Mouse (Mus musculus) lung, adult 18-20 months (tissue): ENCODE data around the gene Gli2.

Experiments
- DNase-seq, 2 experiments: peaks; one replicate each; pipeline ENCODE4 v3.0.0; 2022; ENCODE audit warnings: mixed read lengths in 2 of 2

Gene Gli2

GRCm38 (mm10) chr1:119051192-119051937, 2.1 kb downstream of the Gli2 start:
- DNase-seq: peak in 1 of 2 experiments; percentile 9

GRCm38 (mm10) chr1:119049812-119050615, 3.4 kb downstream of the Gli2 start:
- no peak for DNase-seq

- no peak for DNase-seq
Measured at GRCm38 (mm10) chr1:119048988-119049387, 4.4 kb downstream of the Gli2 start.

- DNase-seq: no peak
Measured at GRCm38 (mm10) chr1:119048547-119048946, 4.9 kb downstream of the Gli2 start.

GRCm38 (mm10) chr1:119047462-119048371, 5.7 kb downstream of the Gli2 start:
- DNase-seq: peak; percentile 16 to 42

- no peak for DNase-seq
Measured at GRCm38 (mm10) chr1:119038436-119038835, 15.0 kb downstream of the Gli2 start.

- no peak for DNase-seq
Measured at GRCm38 (mm10) chr1:119035931-119036330, 17.5 kb downstream of the Gli2 start.

- DNase-seq: no peak
Measured at GRCm38 (mm10) chr1:119035301-119035700, 18.1 kb downstream of the Gli2 start.

GRCm38 (mm10) chr1:119034163-119034705, 19.2 kb downstream of the Gli2 start:
- DNase-seq: no peak

GRCm38 (mm10) chr1:119033450-119034162, 19.8 kb downstream of the Gli2 start:
- DNase-seq: peak; percentile 52 to 64

GRCm38 (mm10) chr1:119031185-119031584, 22.2 kb downstream of the Gli2 start:
- peak; percentile 56 to 57 for DNase-seq

GRCm38 (mm10) chr1:119025647-119026358, 27.6 kb downstream of the Gli2 start:
- DNase-seq: peak; percentile 31 to 48

- DNase-seq: peak in 1 of 2 experiments; percentile 22
Measured at GRCm38 (mm10) chr1:119022311-119022710, 31.1 kb downstream of the Gli2 start.

- no peak for DNase-seq
Measured at GRCm38 (mm10) chr1:119020092-119020491, 33.3 kb downstream of the Gli2 start.

GRCm38 (mm10) chr1:119019056-119019455, 34.4 kb downstream of the Gli2 start:
- no peak for DNase-seq

GRCm38 (mm10) chr1:119016866-119017265, 36.6 kb downstream of the Gli2 start:
- DNase-seq: no peak

- no peak for DNase-seq
Measured at GRCm38 (mm10) chr1:119015108-119015507, 38.3 kb downstream of the Gli2 start.

- no peak for DNase-seq
Measured at GRCm38 (mm10) chr1:119008949-119009348, 44.5 kb downstream of the Gli2 start.

- DNase-seq: no peak
Measured at GRCm38 (mm10) chr1:119003852-119004398, 49.5 kb downstream of the Gli2 start.

- DNase-seq: no peak
Measured at GRCm38 (mm10) chr1:119001454-119002034, 51.9 kb downstream of the Gli2 start.
